Mouse (Mus musculus) lung, postnatal 14 days (tissue): Measurements from ENCODE around the gene Itgb1bp2.

Experiments
- DNase-seq: peaks from one replicate; pipeline ENCODE4 v3.0.0; 2021

Gene Itgb1bp2

GRCm38 (mm10) chrX:101448886-101449475, at the start of gene Itgb1bp2:
TSS of gene Itgb1bp2 (plus strand) at chrX:101449088.
- DNase-seq = no peak

DNA sequence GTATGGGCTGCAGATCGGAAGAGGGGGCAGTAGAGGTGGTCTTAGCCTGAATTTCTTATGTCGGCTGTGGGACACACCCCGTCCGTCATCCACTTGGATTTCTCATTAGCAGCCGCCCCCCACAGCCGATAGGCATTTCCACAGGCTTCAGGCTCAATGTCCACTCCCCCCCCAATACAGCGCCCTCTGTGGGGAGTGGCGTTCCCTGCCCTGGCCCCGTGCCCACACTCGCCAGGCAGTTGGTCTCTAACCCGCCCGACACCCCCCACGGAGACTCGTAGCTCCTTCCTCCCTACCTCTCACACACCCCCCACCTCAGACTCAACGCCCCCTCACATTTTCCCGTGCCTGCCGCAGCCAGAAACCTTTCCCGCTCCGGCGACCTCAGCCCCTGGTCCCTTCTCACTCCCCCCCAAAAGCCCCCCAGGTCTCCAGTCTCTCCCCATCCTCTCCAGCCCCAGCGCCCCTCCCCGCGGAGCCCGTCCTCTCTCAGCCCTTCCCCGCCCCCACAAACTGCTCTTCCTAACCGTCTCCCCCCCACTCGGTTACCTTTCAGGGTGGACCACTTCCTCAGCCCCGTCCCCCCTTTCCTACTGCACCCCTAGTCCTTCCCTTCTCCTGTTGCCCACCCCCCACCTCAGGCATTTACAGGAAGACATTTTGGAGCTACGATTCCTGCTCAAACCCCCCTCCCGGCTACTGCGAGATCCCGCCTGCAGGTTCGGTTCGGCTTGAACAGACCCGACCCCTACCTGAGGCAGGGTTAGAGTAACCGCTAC, 29.8 kb upstream of the Itgb1bp2 start:
- DNase-seq = peak; percentile 60

DNA sequence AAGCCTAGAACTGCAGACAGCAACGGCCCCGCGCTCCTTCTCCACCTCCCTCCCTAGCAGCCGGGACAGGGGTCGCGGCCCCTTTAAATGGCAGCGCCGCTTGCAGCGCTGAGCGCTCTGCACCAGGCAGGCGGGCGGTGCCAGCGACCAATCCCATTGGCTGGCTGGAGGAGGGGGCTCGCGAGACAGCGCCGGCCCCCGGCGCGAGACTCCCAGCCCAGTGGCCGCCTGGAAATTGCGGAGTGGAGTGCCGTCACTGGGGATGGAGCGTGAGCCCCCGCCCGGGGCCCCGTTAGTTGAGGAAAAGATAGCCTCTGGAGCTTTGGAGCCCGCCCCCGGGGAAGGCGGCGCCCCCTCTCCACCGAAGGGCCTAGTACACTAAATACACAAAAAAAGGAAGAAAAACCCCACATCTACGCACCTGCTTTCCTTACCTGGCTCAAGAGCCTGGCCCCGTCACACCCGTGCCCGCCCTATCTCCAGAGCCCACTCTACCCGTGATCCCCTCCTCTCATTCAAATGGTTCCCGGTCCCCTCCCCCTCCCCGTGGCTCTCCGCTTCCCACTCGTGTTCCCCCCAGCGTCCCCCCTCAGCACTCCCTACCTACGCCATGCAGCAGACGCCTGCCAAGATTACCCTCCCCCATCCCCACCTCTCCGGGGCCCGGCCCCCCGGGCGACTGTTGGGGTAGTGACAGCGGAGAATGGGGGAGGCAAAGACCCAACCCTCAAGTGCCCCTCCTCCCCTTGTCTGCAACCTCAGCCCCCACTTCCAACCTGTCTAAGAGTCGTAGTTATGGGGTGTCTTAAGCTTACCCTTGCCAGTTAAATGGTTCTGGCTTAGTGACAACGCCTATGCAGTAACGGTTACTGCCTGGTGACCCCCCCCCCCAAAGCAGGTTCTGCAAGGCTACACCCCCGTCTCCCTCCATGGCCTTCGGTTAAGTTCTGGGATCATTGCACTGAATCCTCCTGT, 28.9 kb upstream of the Itgb1bp2 start:
- DNase-seq = peak; percentile 82

DNA sequence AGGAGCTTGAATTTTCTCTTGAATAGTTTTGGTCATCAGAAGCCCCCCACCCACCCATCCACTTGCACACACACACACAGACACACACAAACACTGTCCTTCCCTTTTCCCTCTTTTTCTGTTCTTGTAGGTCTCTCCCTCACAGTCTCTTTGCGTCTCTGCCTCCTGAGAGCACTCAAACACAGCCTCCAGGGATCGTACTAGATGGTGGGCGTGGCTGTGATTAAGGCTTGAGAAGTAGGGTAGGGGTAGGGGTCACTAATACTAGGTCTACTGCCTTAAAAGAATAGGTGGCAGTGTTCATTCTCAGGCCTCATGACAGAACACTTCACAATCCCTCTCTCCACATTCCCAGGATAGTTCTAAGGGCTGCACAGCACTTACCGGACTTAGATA, 28.2 kb upstream of the Itgb1bp2 start, which contains the start of gene Zmym3:
TSS of gene Zmym3 (minus strand) at position 150 of the 396 bp plus-strand sequence.
- peak; percentile 1 for DNase-seq

GRCm38 (mm10) chrX:101423462-101423861, 25.4 kb upstream of the Itgb1bp2 start:
- no peak for DNase-seq

- peak; percentile 13 for DNase-seq
Measured at GRCm38 (mm10) chrX:101427774-101428173, 21.1 kb upstream of the Itgb1bp2 start.

DNA sequence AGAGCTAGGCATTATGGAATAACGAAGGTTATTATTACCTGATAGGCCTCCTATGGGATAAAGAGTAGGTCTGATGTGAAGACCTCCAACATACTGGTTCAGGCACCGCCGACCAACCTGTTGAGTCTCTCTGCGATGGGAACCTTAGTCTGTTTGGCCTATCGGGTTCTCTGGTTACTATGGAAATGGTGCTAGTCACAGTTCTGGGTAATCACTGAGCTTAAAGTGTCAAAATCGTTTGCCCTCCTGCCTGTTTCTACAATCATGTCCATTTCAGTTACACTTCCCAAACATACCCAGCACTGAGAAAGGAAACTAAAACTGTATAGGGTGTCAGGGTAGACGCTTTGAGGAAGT, 20.1 kb upstream of the Itgb1bp2 start:
- DNase-seq = peak; percentile 1

- peak; percentile 87 for DNase-seq
Measured at GRCm38 (mm10) chrX:101429142-101429949, 19.5 kb upstream of the Itgb1bp2 start, which contains the start of gene Nono. TSS of gene Nono (plus strand) at chrX:101429318.

DNA sequence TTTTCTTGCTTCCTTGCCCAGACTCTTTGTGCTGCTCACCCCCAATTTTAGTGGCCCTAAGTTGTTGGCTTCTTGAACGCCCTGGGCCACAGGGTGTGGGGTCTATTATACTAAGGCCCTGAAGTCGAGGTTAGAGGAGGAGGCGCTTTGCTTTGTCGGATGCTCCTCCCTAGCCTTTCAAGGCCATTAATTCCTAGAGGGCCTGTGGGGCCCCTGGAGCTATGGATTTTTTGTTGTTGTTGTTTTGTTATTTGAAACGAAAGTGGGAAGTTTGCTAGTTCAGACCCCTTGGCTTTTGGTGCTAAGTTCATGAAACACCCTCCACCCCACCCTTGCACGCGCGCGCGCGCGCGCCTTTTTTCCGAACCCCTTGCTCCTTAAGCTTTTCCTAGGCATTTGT, 18.9 kb upstream of the Itgb1bp2 start:
- DNase-seq = peak; percentile 6

GRCm38 (mm10) chrX:101451147-101451546, 2.3 kb downstream of the Itgb1bp2 start:
- DNase-seq = no peak

- no peak for DNase-seq
Measured at GRCm38 (mm10) chrX:101451591-101451990, 2.7 kb downstream of the Itgb1bp2 start.

GRCm38 (mm10) chrX:101472202-101472601, 23.3 kb downstream of the Itgb1bp2 start:
- no peak for DNase-seq

DNA sequence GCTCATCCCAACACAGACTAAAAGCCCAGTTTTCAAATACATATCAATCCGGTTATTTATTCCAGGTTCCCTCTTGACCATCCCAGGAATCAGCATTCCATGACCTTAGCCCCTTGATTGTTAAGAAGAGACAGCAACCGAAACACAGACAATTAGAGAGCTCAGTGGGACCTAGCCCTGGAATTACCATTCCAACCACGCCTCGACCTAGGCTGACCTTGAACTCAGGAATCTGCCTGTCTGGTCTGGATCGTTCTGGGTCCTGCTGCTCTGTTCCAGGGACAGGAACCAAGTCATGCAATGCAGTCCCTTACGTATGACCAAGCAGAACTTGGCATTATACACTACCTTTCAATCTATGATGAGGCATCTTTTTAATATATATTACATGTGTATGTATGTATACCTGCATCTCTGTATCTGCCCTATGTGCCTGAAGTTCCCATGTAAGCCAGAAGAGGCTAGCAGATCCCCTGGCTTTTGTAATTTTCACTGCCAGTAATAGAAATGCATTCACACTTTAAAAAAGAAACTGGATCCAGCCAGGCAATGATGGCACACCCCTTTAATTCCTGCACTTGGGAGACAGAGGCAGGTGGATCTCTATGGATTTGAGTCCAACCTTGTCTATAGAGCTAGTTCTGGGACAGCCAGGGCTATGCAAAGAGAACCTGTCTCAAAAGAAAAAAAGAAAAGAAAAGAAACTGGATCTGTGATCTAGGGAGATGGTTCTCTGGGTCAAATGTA, 32.9 kb downstream of the Itgb1bp2 start:
- DNase-seq = no peak

- DNase-seq = peak; percentile 56
Measured at GRCm38 (mm10) chrX:101486487-101487152, 37.7 kb downstream of the Itgb1bp2 start.
